Mouse (Mus musculus): ENCODE results near the gene Dnajc17.

GRCm38 (mm10) chr2:119163999-119164398 is 44.6 kb downstream of the Dnajc17 start:
- no peak for TF ChIP-seq CTCF (IDR thresholded peaks at IDR 0.05; ENCODE audit: borderline replicate concordance, insufficient read depth, low read depth, low read length)
- no peak for TF ChIP-seq POLR2A (IDR thresholded peaks at IDR 0.05; ENCODE audit: borderline replicate concordance, insufficient read depth, low read length)

Measured in cerebellum, adult 2 months (tissue).